Mouse (Mus musculus) forebrain, embryonic 13.5 days (tissue): ENCODE measurements at regions not wholly inside any gene's neighbourhood (a gene's known extent, or its start where the extent isn't known, plus 50 kb on each side); places are given as distances from the start of the nearest gene placed in this dataset.

Source experiments
- ATAC-seq: fragments of 200-750 bp; cut with Nextera tagmentation; 2 replicates; pipeline ENCODE4 v1.8.0; 2017
- H3K27ac ChIP-seq: fragments of 300-500 bp; sonication (generic); 2 replicates; pipeline ENCODE4 v1.5.1; 2015; ENCODE audit warnings: inconsistent platforms, mild to moderate bottlenecking, moderate library complexity
- H3K27me3 ChIP-seq: fragments of 300-500 bp; sonication (generic); 2 replicates; pipeline ENCODE4 v1.6.1; 2015; ENCODE audit warnings: mild to moderate bottlenecking, inconsistent platforms
- H3K36me3 ChIP-seq: fragments of 300-500 bp; sonication (generic); 2 replicates; pipeline ENCODE4 v1.6.1; 2015; ENCODE audit warnings: mild to moderate bottlenecking, inconsistent platforms; ENCODE audit not compliant: poor library complexity, severe bottlenecking
- H3K4me1 ChIP-seq: fragments of 300-500 bp; sonication (generic); 2 replicates; pipeline ENCODE4 v1.6.1; 2015; ENCODE audit warnings: inconsistent platforms
- H3K4me2 ChIP-seq: fragments of 300-500 bp; sonication (generic); 2 replicates; pipeline ENCODE4 v1.6.1; 2015; ENCODE audit warnings: inconsistent platforms, mild to moderate bottlenecking, moderate library complexity
- H3K4me3 ChIP-seq: fragments of 300-500 bp; sonication (generic); 2 replicates; pipeline ENCODE4 v1.5.1; 2015; ENCODE audit warnings: mild to moderate bottlenecking, inconsistent platforms
- H3K9ac ChIP-seq: fragments of 300-500 bp; sonication (generic); 2 replicates; pipeline ENCODE4 v1.6.1; 2015; ENCODE audit warnings: mild to moderate bottlenecking, inconsistent platforms
- H3K9me3 ChIP-seq: fragments of 300-500 bp; sonication (generic); replicated peaks from 2 replicates; pipeline ENCODE4 v1.6.1; 2016; ENCODE audit warnings: inconsistent platforms
- WGBS: fragments of 180-500 bp; shearing (Covaris S2); methylation state at CpG from one replicate; pipeline ENCODE4 v1.1.7; 2015; 5-methylcytosine and 5-hydroxymethylcytosine counted together

GRCm38 (mm10) chr11:79815156-79815555 lies 147.0 kb downstream of the Utp6 start:
- Histone ChIP-seq H3K9me3 (no peaks in the 10 kb centered on the region), H3K4me2 (no peak overlapping the region), H3K4me3 (no peak overlapping the region), H3K27me3 (no peaks in the 10 kb centered on the region), H3K36me3 (no peaks in the 10 kb centered on the region), H3K4me1 (no peaks in the 10 kb centered on the region), H3K9ac (no peak overlapping the region), H3K27ac (no peak overlapping the region)
- 94% methylated on average over 3 of the region's 3 CpGs for WGBS
- no peak for ATAC-seq

GRCm38 (mm10) chr11:79806911-79807466 lies 155.2 kb downstream of the Utp6 start:
- 0 out of 2 replicates have a peak overlapping the region, but pooled peaks have one; percentile 5 for H3K4me2 ChIP-seq
- H3K9me3 ChIP-seq = no peaks in the 10 kb centered on the region
- WGBS = 30% methylated on average over 17 of the region's 17 CpGs
- H3K27ac ChIP-seq = no peak overlapping the region
- H3K4me1 ChIP-seq = peaks cover 12% of the 10 kb centered on the region
- no peaks in the 10 kb centered on the region for H3K27me3 ChIP-seq
- no peak overlapping the region for H3K9ac ChIP-seq
- no peak overlapping the region for H3K4me3 ChIP-seq
- ATAC-seq = no peak
- H3K36me3 ChIP-seq = no peaks in the 10 kb centered on the region

DNA sequence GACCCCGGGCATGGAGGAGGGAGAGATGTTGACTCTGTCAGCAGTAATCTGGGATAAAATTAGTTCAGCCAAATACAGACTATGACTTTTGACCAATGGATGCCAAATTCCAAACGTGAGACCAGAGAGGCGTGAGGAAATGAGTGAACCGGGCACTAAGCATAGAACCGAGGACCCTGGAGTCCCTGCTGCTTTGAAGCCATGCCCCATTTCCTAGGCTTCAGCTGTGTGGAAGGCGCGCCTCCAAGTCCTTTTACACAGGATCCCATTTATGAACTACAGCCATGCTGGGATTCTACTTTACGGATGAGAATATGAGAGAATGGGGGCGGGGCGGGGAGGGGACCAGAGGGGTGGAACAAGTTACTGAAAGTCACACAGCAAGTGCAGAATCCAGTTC lies 155.8 kb downstream of the Utp6 start:
- Histone ChIP-seq H3K4me2 (no peak overlapping the region), H3K9ac (no peak overlapping the region), H3K9me3 (no peaks in the 10 kb centered on the region), H3K4me1 (peaks cover 12% of the 10 kb centered on the region), H3K36me3 (no peaks in the 10 kb centered on the region), H3K27me3 (no peaks in the 10 kb centered on the region), H3K4me3 (no peak overlapping the region), H3K27ac (no peak overlapping the region)
- ATAC-seq = no peak
- 87% methylated on average over 10 of the region's 10 CpGs for WGBS

DNA sequence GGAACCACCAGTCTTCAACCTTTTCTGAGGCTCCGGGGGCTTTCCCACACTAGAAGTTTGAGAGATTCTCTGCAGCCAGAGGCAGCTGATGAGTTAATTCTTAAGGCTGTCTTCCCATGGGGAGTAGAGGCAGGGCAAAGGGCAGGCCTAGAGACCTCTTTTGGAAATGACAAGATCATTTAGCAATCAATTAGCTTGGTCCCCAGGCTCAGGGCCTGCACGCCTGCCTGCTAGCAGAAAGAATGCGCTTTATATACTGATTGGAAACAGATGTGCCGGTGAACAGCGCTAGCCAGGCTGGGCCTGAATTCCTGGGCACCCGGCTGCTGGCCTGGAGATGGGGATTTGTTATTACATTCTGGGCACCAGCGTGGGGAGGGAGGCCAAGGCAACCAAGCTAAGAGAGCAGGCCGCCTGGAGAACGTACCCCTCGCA lies 156.2 kb downstream of the Utp6 start:
- peaks cover 12% of the 10 kb centered on the region for H3K4me1 ChIP-seq
- no peak for ATAC-seq
- H3K27me3 ChIP-seq = no peaks in the 10 kb centered on the region
- no peak overlapping the region for H3K4me3 ChIP-seq
- H3K36me3 ChIP-seq = no peaks in the 10 kb centered on the region
- WGBS = 67% methylated on average over 10 of the region's 10 CpGs
- H3K27ac ChIP-seq = no peak overlapping the region
- no peak overlapping the region for H3K4me2 ChIP-seq
- no peak overlapping the region for H3K9ac ChIP-seq
- no peaks in the 10 kb centered on the region for H3K9me3 ChIP-seq

- no peak overlapping the region for H3K9ac ChIP-seq
Measured at GRCm38 (mm10) chr11:79803971-79804370, 158.2 kb downstream of the Utp6 start.

DNA sequence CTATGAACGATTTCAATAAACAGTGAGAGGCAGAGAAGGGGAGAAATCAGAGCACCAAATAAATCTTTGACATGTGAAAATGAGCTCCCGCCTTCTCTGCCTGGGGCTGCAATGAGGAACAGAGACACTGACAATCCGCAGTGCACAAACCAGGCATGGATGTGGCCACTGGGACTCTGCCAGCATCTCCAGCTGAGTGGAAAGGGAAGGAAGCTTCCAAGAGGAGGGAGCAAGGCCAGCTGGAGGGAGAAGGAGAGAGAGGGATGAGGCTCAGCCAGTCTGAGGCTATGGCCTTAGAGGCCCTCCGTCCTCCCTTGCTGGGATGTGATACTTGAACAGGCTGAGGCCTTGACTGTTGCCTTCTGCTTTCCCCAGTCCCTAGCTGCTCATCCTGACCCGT lies 159.2 kb downstream of the Utp6 start:
- Histone ChIP-seq H3K4me2 (no peak overlapping the region), H3K9me3 (no peaks in the 10 kb centered on the region), H3K4me3 (no peak overlapping the region), H3K27me3 (no peaks in the 10 kb centered on the region), H3K27ac (no peak overlapping the region), H3K9ac (no peak overlapping the region), H3K36me3 (no peaks in the 10 kb centered on the region), H3K4me1 (peaks cover 12% of the 10 kb centered on the region)
- whole genome bisulfite sequencing = 88% methylated on average over 5 of the region's 5 CpGs
- no peak for ATAC-seq

More at GRCm38 (mm10) chr11:79803971-79804370, 158.2 kb downstream of the Utp6 start:
- no peak overlapping the region for H3K4me3 ChIP-seq
- no peak for ATAC-seq
- no peak overlapping the region for H3K4me2 ChIP-seq
- no peaks in the 10 kb centered on the region for H3K9me3 ChIP-seq
- WGBS = 78% methylated on average over 2 of the region's 2 CpGs
- H3K4me1 ChIP-seq = peaks cover 12% of the 10 kb centered on the region
- no peaks in the 10 kb centered on the region for H3K36me3 ChIP-seq
- no peaks in the 10 kb centered on the region for H3K27me3 ChIP-seq
- no peak overlapping the region for H3K27ac ChIP-seq

- Histone ChIP-seq H3K27ac (no peak overlapping the region), H3K36me3 (no peaks in the 10 kb centered on the region), H3K4me3 (no peak overlapping the region), H3K4me1 (peaks cover 12% of the 10 kb centered on the region), H3K9ac (no peak overlapping the region), H3K9me3 (no peaks in the 10 kb centered on the region), H3K4me2 (no peak overlapping the region), H3K27me3 (no peaks in the 10 kb centered on the region)
- no peak for ATAC-seq
- WGBS = 87% methylated on average over 13 of the region's 13 CpGs
Measured at GRCm38 (mm10) chr11:79802566-79802965, 159.6 kb downstream of the Utp6 start.

- H3K27ac ChIP-seq = no peak overlapping the region
- no peaks in the 10 kb centered on the region for H3K9me3 ChIP-seq
- 58% methylated on average over 8 of the region's 8 CpGs for WGBS
- H3K27me3 ChIP-seq = no peaks in the 10 kb centered on the region
- ATAC-seq = no peak
- H3K4me2 ChIP-seq = no peak overlapping the region
- no peak overlapping the region for H3K4me3 ChIP-seq
- H3K9ac ChIP-seq = no peak overlapping the region
- H3K36me3 ChIP-seq = no peaks in the 10 kb centered on the region
- no peaks in the 10 kb centered on the region for H3K4me1 ChIP-seq
Measured at GRCm38 (mm10) chr11:79800256-79800655, 161.9 kb downstream of the Utp6 start.

- Histone ChIP-seq H3K27me3 (no peaks in the 10 kb centered on the region), H3K4me3 (no peak overlapping the region), H3K9me3 (no peaks in the 10 kb centered on the region), H3K36me3 (no peaks in the 10 kb centered on the region), H3K4me2 (no peak overlapping the region), H3K27ac (no peak overlapping the region), H3K9ac (no peak overlapping the region), H3K4me1 (peaks cover 32% of the 10 kb centered on the region)
- 80% methylated on average over 3 of the region's 3 CpGs for WGBS
- no peak for ATAC-seq
Measured at GRCm38 (mm10) chr11:79788251-79788741, 173.9 kb downstream of the Utp6 start.

DNA sequence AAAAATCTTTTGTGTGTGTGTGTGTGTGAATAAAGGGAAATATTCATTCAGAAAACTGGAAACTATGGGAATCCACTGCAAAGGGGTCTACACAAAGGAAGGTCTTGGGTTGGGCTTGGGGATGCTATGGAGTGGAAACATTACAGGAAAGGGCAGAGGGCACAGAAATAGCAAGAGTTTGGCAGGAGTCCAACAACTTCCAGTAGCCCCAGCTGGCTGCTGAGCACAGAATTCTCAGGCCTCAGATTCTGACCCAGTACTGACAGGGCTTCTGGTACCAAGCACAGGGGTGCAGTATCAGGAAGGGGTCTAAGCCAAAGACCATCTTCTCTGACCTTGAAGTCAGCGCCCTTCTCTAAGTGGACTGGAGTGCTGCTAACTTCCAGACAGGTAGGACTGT lies 174.4 kb downstream of the Utp6 start:
- no peak for ATAC-seq
- H3K4me3 ChIP-seq = no peak overlapping the region
- H3K9me3 ChIP-seq = no peaks in the 10 kb centered on the region
- H3K4me1 ChIP-seq = peaks cover 27% of the 10 kb centered on the region
- no peaks in the 10 kb centered on the region for H3K27me3 ChIP-seq
- 80% methylated on average over 1 of the region's 1 CpGs for WGBS
- H3K36me3 ChIP-seq = no peaks in the 10 kb centered on the region
- no peak overlapping the region for H3K4me2 ChIP-seq
- H3K27ac ChIP-seq = no peak overlapping the region
- no peak overlapping the region for H3K9ac ChIP-seq

DNA sequence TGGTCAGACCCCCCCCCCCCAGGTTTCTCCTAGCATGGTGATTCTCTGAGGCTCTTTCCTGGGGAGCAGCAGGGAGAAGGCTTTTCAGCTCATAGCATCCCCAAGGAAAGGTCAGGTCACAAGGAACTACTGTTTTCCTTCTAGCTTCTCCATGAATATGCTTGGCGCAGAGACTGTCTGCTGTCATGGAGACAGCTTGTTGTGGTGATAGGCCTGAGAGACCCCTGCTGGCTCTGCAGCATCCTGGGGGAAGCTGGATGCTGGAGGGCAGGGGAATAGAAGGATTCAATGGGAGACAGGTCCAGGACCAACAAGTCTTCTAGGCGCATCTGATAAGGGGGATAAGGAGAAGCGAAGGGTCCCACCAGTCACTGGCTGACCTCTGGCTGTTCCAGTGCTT lies 178.1 kb downstream of the Utp6 start:
- Histone ChIP-seq H3K9me3 (no peaks in the 10 kb centered on the region), H3K27me3 (no peaks in the 10 kb centered on the region), H3K4me3 (no peak overlapping the region), H3K36me3 (no peaks in the 10 kb centered on the region), H3K4me1 (peaks cover 24% of the 10 kb centered on the region), H3K27ac (no peak overlapping the region), H3K9ac (no peak overlapping the region), H3K4me2 (no peak overlapping the region)
- 71% methylated on average over 3 of the region's 3 CpGs for WGBS
- no peak for ATAC-seq

DNA sequence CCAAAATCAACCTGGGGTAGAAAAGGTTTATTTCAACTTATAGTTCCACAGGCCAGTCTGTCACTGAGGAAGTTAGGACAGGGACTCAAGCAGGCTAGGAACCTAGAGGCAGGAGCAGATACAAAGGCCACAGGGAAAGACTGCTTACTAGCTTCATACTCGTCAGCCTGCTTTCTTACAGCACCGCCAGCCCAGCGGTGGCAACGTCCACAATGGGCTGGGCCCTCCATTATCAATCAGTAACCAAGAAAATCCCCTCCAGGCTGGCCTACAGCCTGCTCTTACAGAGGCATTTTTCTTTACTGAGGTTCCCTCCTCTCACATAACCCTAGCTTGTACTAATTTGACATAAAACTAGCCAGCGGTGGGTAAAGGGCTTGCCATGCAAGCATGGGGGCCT lies 180.2 kb downstream of the Utp6 start:
- Histone ChIP-seq H3K27ac (no peak overlapping the region), H3K4me2 (no peak overlapping the region), H3K9me3 (no peaks in the 10 kb centered on the region), H3K9ac (no peak overlapping the region), H3K27me3 (no peaks in the 10 kb centered on the region), H3K4me1 (peaks cover 15% of the 10 kb centered on the region), H3K36me3 (no peaks in the 10 kb centered on the region), H3K4me3 (no peak overlapping the region)
- WGBS = 47% methylated on average over 5 of the region's 5 CpGs
- no peak for ATAC-seq

- Histone ChIP-seq H3K4me1 (peaks cover 15% of the 10 kb centered on the region), H3K36me3 (no peaks in the 10 kb centered on the region), H3K27me3 (no peaks in the 10 kb centered on the region), H3K27ac (no peak overlapping the region), H3K9ac (no peak overlapping the region), H3K4me3 (no peak overlapping the region), H3K9me3 (no peaks in the 10 kb centered on the region), H3K4me2 (no peak overlapping the region)
- ATAC-seq = no peak
- 9% methylated on average over 5 of the region's 5 CpGs for WGBS
Measured at GRCm38 (mm10) chr11:79779756-79780155, 182.4 kb downstream of the Utp6 start.
